Mouse (Mus musculus): ENCODE results near the gene Gm14406.
"Not testable (repeated sequence)": the region's sequence is repeated elsewhere in the genome, so short reads cannot be mapped to it uniquely, and the experiment has no call there.

DNA sequence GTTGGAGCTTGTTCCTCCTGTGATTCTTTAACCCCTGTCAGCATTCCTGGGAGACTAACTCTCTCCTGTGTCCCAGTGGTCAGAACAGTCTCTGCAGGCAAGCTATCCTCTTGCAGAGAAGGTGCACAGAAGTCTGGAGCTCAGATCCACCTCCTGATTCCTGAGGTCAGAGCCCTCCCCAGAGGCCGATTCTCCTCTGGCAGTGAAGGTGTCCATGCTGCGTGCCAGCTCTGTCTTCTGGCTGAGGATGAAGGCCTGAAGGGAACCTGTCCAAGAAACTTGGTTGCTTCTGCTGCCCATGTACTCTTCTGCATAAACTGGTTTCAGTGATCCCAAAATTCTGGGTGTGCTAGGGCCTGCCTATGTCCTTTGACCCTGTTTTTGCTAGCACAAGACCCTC, 40.9 kb downstream of the Gm14406 start:
- not testable (repeated sequence) for TF ChIP-seq CTCF, POLR2A (IDR thresholded peaks at IDR 0.05; ENCODE audit: insufficient read depth, low read depth, low read length)

Measured in olfactory bulb, adult 2 months (tissue).